Mouse (Mus musculus): Measurements from ENCODE around the gene Polrmt.

- TF ChIP-seq CTCF (IDR thresholded peaks at IDR 0.05; ENCODE audit: low read depth) (no peak), EP300 (IDR thresholded peaks at IDR 0.05; ENCODE audit: low read depth) (no peak)
Measured at GRCm38 (mm10) chr10:79713163-79713562, 33.2 kb downstream of the Polrmt start.
